Mouse (Mus musculus): Measurements from ENCODE around the gene Tpmt.

DNA sequence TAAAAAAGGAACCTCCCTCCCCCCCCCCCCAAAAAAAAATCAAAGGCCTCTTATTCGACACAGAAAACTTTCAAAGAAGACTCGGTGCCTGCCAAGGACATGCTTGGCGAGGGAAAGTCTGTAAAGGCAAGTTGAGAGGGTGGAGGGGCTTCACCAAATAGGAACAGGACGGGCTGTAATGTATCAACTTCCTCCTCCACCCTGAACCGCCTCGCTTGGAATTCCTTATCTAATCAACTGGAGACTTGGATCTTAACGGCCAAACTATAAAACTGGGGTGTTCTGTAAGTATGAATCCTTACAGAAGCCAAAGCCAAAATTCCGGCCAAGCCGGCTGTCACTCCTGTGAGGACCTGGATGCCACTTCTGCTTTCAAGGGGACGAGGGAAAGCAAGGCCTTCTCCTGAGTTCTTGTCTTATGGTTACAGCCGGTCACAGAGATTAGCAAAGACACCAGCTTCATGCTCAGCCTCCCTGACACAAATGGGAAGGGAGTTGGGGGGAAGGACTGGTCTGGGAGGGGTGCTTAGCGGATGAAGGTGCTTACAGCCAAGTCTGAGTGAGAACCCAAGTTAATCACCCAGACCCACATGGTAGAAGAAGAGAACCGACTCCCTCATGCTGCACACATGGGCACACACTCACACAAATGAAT, 64.6 kb downstream of the Tpmt start:
- TF ChIP-seq E2F4 (IDR thresholded peaks at IDR 0.05; ENCODE audit: insufficient read depth) (no peak), POLR2AphosphoS2 (IDR thresholded peaks at IDR 0.05; ENCODE audit: insufficient read length, low read depth) (no peak), MYOD1 (IDR thresholded peaks at IDR 0.05; ENCODE audit: control insufficient read depth in 1 of 3, insufficient read length in 2 of 3, low read depth in 2 of 3) (no peak), POLR2A (IDR thresholded peaks at IDR 0.05; ENCODE audit: insufficient read length, low read depth) (no peak), MAX (IDR thresholded peaks at IDR 0.05; ENCODE audit: low read depth) (no peak), USF1 (IDR thresholded peaks at IDR 0.05; ENCODE audit: low read depth) (no peak)

Measured in myocyte (in vitro differentiated cells).